In the genomic region with DNA sequence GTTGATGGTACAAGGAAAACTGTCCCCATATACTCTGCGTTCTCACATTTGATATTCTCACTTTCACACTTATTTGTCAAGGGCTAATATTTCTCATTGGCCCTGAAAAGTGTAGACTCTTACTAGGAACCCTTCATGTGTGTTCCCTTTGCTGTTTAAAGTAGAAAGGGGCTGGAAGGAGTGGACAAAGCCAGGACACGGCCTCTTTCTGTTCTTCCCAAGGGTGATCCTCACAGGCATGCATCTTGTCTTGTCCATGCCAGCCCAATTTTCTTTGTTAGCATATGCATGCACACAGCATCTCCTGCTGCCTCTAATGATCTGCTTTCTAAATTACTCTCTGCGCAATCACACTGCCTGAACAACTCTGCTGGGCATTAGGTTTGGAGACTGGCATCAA, we compare ENCODE assay signal across 31 mouse cellular contexts.
"Had no signal": no experiment of that assay in that cellular context is flagged by ENCODE, and none has a peak within 500 bp of the region (broad histone marks: within the 10 kb centered on the region; RNA-seq: fewer than 3 reads in every experiment).

No protein-coding gene starts in this region.

- H3K9ac ChIP-seq: limb, embryonic 12.5 days; limb, embryonic 13.5 days; limb, embryonic 15.5 days; liver, embryonic 12.5 days; liver, embryonic 13.5 days; liver, embryonic 14.5 days; liver, embryonic 15.5 days; liver, postnatal 0 days; lung, embryonic 14.5 days; lung, embryonic 15.5 days; midbrain, embryonic 12.5 days; midbrain, embryonic 13.5 days; midbrain, embryonic 15.5 days; neural tube, embryonic 12.5 days had no signal

- H3K4me1 ChIP-seq: limb, embryonic 12.5 days; liver, embryonic 12.5 days; liver, embryonic 13.5 days; liver, embryonic 15.5 days; lung, embryonic 15.5 days; megakaryocyte, embryonic 14.5 days; midbrain, embryonic 10.5 days; midbrain, embryonic 12.5 days; midbrain, embryonic 13.5 days; midbrain, embryonic 15.5 days; neural tube, embryonic 12.5 days had no signal

- H3K36me3 ChIP-seq: limb, embryonic 10.5 days; limb, embryonic 12.5 days; limb, embryonic 13.5 days; limb, embryonic 15.5 days; liver, embryonic 12.5 days; liver, embryonic 13.5 days; liver, embryonic 15.5 days; lung, embryonic 15.5 days; midbrain, embryonic 10.5 days; midbrain, embryonic 12.5 days; midbrain, embryonic 13.5 days; midbrain, embryonic 15.5 days; neural tube, embryonic 12.5 days had no signal

- DNase-seq: left cerebral cortex, postnatal 4 days; liver; liver, embryonic 13.5 days; liver, postnatal 0 days; lung, adult 18-20 months; lung, adult 2 months; lung, embryonic 14.5 days; lung, postnatal 10 days; lung, postnatal 14 days; lung, postnatal 36 days; lung, postnatal 4 days had no signal

- H3K4me2 ChIP-seq: limb, embryonic 12.5 days; limb, embryonic 13.5 days; limb, embryonic 15.5 days; liver, embryonic 11.5 days; liver, embryonic 12.5 days; liver, embryonic 13.5 days; liver, embryonic 15.5 days; lung, embryonic 14.5 days; lung, embryonic 15.5 days; midbrain, embryonic 12.5 days; midbrain, embryonic 13.5 days; midbrain, embryonic 15.5 days; neural tube, embryonic 12.5 days had no signal

- H3K9me3 ChIP-seq: limb, embryonic 10.5 days; limb, embryonic 12.5 days; limb, embryonic 13.5 days; limb, embryonic 15.5 days; liver, embryonic 12.5 days; liver, embryonic 13.5 days; liver, embryonic 15.5 days; lung, embryonic 15.5 days; midbrain, embryonic 10.5 days; midbrain, embryonic 12.5 days; midbrain, embryonic 13.5 days; midbrain, embryonic 15.5 days; neural tube, embryonic 12.5 days had no signal

- H3K4me3 ChIP-seq: left cerebral cortex, adult 2 months; limb, embryonic 10.5 days; limb, embryonic 12.5 days; limb, embryonic 13.5 days; limb, embryonic 15.5 days; liver, embryonic 12.5 days; liver, embryonic 13.5 days; liver, embryonic 15.5 days; lung, embryonic 15.5 days; megakaryocyte, embryonic 14.5 days; midbrain, embryonic 10.5 days; midbrain, embryonic 12.5 days; midbrain, embryonic 13.5 days; midbrain, embryonic 15.5 days; myocyte; neural tube, embryonic 12.5 days had no signal

- H3K27me3 ChIP-seq: limb, embryonic 12.5 days; limb, embryonic 13.5 days; limb, embryonic 15.5 days; liver, embryonic 12.5 days; liver, embryonic 13.5 days; liver, embryonic 15.5 days; lung, embryonic 15.5 days; megakaryocyte, embryonic 14.5 days; midbrain, embryonic 12.5 days; midbrain, embryonic 13.5 days; midbrain, embryonic 15.5 days; neural tube, embryonic 12.5 days had no signal

- ATAC-seq: liver, embryonic 12.5 days; liver, postnatal 0 days; lung, postnatal 0 days; midbrain, embryonic 13.5 days; midbrain, embryonic 15.5 days; midbrain, embryonic 16.5 days had no signal

- H3K27ac ChIP-seq: left cerebral cortex, adult 2 months; limb, embryonic 10.5 days; limb, embryonic 12.5 days; limb, embryonic 13.5 days; limb, embryonic 15.5 days; liver, embryonic 12.5 days; liver, embryonic 13.5 days; liver, embryonic 14.5 days; liver, embryonic 15.5 days; lung, embryonic 15.5 days; macrophage; midbrain, embryonic 10.5 days; midbrain, embryonic 12.5 days; midbrain, embryonic 13.5 days; midbrain, embryonic 15.5 days; neural tube, embryonic 12.5 days had no signal
